Mouse (Mus musculus) heart, adult 9 months (tissue): Measurements from ENCODE around the gene B3gnt3.
"Not testable (repeated sequence)": the region's sequence is repeated elsewhere in the genome, so short reads cannot be mapped to it uniquely, and the experiment has no call there.

ENCODE experiments used
- DNase-seq, 2 experiments: peaks; one replicate each; pipeline ENCODE4 v3.0.0; 2022; ENCODE audit warnings: low spot score in 2 of 2

The B3gnt3 gene

DNA sequence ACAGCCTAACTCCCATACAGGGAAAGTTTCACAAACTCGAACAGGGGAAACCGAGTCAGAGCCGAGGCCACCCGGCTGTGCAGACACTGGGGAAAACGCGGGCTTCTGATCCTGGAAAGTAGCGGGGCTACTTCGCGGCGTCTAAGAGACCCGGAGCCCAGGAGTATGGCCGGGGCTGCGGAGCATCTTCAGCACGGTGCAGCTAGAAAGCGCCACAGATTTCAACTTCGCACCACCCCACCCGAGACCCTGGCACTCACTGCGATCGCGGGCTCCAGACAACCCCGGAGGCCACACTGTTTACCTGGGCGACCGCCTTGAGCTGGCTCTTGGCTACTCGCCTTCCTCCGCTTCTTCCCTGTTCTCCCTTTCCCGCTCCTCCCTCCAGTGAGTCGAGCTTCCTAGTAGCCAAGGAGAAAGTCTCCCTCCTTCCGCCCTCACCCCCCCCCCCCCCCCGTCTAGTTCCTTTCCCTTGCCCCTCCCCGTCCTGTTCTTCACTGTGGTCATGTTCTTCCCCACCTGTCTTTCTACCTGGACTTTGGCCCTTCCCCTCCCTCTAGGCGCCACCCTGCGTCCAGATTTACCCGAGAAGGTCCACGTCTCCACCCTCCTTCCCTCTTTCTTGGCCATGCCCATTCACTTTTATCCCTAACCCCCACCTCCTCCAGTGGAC, at the start of gene B3gnt3:
TSS of gene B3gnt3 (minus strand) at position 376 of the 673 bp plus-strand sequence.
- no peak for DNase-seq

DNA sequence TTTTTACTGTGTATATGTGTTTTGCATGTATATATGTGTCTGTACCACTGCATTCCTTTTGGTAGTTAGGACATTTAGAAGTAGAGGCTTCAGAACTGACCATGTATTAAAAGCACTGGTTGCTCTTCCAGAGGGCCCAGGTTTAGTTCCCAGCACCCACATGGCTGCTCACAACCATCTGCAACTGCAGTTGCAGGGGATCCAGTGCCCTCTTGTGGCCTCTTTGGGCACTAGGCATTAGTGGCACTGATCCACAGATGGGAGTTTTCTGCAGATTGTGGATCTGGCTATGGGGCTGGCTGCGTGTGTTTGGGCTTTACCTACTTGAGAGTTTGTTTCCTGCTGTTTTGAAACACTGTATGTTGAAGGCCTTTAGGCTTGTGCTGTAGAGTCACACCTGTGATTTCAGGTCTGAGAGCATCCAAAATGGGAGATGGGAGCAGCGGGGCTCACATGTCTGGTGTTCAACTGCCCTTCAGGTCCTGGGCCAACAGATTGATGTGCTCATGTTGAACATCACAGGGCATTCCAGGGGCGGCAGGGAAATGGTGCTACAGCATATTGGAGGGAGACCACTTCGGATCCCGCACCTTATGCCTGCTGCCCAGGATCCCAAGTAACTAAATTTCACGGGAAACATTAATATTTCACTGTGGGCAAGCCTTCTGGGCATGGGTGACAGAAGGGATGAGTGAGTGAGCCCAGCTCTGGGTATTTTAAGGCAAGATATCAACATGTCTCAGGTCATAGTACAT, 47.9 kb upstream of the B3gnt3 start:
- DNase-seq: not testable (repeated sequence)

DNA sequence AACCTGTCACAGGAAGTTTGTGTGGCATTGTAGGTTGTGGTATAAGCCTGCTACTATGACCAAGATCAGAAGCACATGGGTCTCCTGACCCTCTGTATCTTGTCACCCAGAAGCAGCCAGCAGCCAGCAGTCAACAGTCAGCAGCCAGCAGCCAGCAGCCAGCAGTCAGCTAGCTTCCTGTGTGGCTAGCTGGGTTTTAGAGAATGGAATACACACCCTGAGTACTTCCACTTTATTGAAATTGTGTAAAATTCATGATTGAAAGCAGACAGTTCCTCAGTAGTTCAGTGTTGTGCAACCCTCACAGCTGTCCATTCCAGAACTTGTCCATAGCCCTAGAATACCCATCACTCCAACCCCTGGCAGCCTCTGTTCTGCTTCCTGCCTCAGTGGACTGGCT, 45.5 kb upstream of the B3gnt3 start:
- not testable (repeated sequence) for DNase-seq

DNA sequence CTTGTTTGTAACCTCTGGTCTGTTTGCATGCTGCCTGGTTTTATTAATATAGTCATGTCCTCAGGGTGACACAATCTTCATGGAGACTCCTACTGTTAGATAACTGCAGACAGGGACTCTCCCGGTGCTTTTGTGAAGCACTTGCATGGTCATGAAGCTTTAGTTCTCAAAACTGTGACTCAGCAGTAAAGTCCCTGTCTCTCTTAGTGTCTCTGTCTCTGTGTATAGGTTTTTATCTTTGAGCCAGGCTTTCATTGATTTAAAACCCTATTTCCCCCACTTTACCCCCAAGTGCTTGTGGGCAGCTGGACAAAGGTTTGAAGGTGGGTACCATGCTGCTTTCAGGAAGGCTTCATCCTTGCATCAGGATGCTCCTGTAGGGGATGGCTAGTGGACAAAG, 43.7 kb upstream of the B3gnt3 start:
- DNase-seq: no peak

DNA sequence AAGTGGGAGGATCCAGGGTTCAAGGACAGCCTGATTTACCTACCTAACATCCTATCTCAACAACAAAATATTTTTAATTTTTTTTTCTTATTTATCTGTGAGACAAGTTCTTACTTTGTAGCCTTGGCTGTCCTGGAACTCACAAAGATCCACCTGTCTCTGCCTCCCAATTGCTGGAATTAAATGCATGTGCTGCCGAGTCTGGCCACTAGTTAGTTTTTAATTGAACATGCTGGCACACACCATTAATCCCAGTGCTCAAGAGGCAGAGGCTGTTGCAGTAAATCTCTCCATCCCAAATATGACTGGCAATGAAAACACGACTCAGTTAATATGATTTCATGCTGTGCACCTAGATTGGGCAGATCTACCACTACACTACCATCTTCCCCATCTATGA, 41.2 kb upstream of the B3gnt3 start:
- no peak for DNase-seq

GRCm38 (mm10) chr8:71741687-71742114, 40.1 kb upstream of the B3gnt3 start:
- no peak for DNase-seq

GRCm38 (mm10) chr8:71741226-71741625, 39.6 kb upstream of the B3gnt3 start:
- DNase-seq: no peak

DNA sequence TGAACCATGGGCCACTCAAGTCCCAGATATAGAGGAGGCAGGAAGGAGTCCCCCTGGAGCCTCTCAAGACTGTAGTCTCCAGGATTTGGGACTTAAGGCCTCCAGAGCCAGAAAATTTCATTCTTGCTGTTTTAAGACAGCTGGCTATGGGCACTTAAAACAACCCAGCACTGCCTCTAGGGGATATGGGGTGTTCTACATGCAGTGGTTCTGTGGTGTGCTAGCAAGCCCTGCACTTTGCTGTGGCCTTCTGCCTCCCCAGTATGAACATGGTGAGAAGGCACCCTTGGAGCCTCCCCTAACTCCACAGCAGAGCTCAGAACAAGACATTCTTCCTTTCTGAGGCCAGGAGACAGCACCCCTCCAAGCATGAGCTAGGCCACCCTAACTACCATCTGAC, 36.7 kb upstream of the B3gnt3 start:
- not testable (repeated sequence) for DNase-seq

GRCm38 (mm10) chr8:71731652-71732230, 30.2 kb upstream of the B3gnt3 start:
- peak in 1 of 2 experiments; percentile 20 for DNase-seq

DNA sequence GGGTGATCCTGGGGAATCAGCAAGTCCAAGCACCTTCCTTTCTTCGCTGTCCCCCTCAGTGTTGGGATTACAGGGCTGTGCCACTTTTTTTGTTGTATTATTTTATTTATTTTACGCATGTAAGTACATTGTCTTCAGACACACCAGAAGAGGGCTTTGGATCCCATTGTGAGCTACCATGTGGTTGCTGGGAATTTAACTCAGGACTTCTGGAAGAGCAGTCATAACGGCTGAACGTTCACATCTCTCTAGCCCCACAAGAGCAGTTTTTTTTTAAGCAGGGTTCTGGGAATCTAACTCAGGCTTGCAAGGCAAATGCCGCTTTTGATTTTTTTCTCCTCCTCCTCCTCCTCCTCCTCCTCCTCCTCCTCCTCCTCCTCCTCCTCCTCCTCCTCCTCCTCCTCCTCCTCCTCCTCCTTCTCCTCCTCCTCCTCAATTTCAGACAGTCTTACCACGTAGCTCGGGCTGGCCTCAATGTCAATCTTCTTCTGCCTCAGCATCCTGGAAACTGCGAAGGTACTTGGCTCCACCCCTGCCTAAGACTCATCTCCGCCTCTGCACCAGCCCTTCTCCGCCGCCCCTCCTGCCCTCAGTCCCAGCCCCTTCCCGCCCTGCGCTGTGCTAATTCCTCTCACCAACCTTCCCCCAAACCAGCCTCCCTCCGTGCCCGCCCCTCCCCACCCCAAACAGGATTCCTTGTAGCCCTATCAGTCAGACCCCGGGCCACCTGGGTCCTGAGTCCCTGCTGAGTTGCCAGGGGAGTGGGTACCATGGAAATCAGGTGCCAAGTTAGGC, 27.4 kb upstream of the B3gnt3 start:
- no peak for DNase-seq

GRCm38 (mm10) chr8:71728240-71728785, 26.7 kb upstream of the B3gnt3 start:
- DNase-seq: no peak

- peak; percentile 44 to 47 for DNase-seq
These were observed 23.7 kb upstream of the B3gnt3 start, which contains the start of gene Fcho1 for GRCm38 (mm10) chr8:71725122-71725924. Gene Fcho1 (minus strand): TSS chr8:71725716.

- DNase-seq: no peak
These were observed 22.8 kb upstream of the B3gnt3 start for GRCm38 (mm10) chr8:71724389-71724788.

DNA sequence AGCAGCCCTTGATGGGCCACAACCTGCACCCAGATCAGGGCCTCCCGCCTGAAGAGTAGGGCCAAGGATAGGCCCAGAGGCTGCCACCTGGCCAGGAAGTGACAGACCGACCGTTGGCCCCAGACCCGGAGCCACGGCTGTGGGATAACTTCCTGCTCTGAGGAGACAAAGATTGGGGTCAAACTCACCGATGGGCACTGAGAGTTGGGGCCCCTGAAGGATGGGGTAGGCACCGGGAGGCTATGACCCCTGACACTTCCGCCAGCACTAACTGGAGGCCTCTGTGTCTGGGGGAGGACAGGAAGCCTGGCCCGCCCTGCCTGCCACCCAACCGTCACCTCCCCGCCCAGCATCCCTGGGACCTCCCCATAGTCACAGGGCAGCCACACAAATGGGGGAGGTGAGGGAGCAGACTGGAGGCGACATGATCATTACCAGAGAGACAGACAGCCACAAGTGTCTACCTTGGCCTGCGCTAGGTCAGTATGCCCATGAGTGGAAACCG, 21.5 kb upstream of the B3gnt3 start:
- no peak for DNase-seq

GRCm38 (mm10) chr8:71719928-71720457, 18.4 kb upstream of the B3gnt3 start:
- DNase-seq: no peak

DNA sequence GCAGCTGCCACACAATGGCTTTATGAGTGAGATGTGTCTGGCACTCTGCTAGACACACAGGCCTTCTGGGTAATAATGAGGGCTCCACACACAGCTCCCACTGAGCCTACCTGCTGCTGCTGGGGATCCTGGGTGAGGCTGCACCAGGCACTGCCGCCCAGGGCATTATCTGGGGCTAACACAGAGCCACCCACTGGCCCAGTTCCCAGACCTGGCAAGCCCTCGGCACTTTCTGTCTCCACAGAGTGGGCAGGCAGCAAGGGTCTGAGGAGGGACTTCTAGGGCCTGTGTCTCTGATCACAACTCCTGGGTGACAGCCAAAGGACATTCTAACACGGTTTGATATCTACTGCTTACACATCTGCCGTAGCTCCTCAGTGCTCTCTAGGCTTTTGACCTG, 17.6 kb upstream of the B3gnt3 start:
- DNase-seq: no peak

DNA sequence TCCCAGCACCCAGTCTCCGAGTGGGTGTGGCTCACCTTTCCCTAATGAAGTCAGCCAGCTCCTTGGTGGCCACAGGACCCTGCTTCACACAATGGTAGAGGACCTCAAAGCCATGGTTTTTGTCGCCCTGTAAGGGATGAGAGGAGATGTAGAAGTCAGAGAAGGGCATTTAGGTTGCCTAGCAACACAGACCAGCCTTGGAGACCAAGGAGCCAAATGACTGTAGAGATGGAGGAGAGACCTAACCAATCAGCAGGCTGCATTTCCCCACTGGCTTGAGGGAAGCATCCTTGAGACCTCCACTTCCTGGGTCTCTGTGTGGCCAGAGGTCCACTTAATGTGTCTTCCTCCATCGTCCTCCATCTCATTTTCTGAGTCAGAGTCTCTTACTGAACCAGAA, 16.7 kb upstream of the B3gnt3 start:
- no peak for DNase-seq

DNA sequence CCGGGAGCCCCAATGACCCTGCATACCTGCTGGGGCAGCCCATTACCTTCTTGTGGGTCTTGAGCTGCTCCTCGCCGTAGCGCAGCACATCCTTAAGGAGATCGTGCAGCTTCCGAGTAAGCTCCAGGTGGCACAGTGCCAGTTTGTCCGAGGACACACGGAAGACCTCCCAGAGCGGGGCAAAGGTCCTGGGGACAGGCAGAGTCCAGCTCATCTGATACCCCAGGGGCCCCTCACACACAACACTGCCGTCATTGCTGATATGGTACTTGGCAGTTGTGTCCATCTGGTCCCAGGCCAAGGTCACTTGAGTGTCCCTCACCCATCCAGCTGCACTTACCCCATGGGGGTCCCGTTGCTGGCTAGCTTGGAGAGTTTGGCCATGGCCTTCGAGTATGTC, 15.5 kb upstream of the B3gnt3 start:
- no peak for DNase-seq

- no peak for DNase-seq
These were observed 15.0 kb upstream of the B3gnt3 start for GRCm38 (mm10) chr8:71716561-71717053.

DNA sequence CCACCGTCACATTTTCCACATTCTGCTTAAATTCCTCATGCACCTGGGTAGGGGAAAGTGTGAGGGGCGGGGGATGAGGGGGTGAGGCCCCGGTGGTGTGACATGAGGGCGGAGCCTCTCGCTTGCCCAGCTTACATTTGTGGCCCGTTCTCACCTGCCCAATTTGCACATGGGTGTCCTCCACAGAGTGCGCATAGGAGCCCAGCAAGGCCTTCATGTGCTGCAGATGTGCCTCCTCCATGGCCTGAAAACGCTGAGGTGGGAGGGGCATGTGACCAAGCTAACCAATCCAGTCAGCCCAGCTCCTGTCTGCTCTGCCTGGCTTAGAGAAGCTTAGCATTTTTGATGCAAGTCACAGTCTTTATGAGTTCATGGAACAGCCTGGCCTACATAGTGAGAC, 13.9 kb upstream of the B3gnt3 start:
- no peak for DNase-seq
